Mouse (Mus musculus): ENCODE results near the gene Camk1d.

DNA sequence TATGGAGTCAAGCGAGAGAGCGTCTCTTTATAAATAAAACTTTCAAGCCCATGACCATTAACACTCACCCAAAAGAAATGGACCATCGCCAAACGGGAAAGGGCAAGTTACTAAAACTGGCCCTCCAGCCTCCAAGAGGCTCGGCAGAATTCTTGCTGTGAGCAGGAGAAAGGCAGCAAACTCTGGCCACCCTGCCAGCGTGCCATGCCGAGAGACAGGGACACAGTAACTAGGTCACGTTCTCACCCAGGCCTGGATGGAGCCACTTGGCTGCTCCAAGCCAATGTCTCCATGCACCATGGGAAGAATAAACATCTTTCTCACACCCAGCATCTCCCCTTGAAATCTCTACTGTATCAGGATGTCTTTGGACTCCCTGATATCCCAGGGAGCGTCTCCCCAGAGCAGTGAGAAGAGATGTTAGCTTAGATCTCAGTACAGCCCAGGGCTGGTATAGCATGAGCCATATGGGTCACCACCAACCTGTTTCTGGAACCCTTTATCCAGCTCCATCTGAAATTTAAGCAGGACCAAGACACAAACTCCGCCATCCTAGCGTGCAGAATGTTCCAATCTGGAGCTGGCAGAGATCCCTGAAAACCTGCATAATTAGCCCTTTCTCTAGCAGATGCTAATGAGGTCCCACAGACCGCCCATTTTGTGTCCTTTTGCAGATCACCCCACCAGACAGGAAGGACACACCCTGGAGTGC, 38.7 kb downstream of the Camk1d start:
- TF ChIP-seq POLR2A (IDR thresholded peaks at IDR 0.05; ENCODE audit: control insufficient read depth, extremely low read depth, insufficient read depth, low read length, poor library complexity) (no peak), CTCF (IDR thresholded peaks at IDR 0.05; ENCODE audit: borderline replicate concordance, control insufficient read depth, extremely low read depth, insufficient read depth, low read length, poor library complexity) (no peak)
